8 mouse cellular contexts compared by ENCODE assay signal in the genomic region with DNA sequence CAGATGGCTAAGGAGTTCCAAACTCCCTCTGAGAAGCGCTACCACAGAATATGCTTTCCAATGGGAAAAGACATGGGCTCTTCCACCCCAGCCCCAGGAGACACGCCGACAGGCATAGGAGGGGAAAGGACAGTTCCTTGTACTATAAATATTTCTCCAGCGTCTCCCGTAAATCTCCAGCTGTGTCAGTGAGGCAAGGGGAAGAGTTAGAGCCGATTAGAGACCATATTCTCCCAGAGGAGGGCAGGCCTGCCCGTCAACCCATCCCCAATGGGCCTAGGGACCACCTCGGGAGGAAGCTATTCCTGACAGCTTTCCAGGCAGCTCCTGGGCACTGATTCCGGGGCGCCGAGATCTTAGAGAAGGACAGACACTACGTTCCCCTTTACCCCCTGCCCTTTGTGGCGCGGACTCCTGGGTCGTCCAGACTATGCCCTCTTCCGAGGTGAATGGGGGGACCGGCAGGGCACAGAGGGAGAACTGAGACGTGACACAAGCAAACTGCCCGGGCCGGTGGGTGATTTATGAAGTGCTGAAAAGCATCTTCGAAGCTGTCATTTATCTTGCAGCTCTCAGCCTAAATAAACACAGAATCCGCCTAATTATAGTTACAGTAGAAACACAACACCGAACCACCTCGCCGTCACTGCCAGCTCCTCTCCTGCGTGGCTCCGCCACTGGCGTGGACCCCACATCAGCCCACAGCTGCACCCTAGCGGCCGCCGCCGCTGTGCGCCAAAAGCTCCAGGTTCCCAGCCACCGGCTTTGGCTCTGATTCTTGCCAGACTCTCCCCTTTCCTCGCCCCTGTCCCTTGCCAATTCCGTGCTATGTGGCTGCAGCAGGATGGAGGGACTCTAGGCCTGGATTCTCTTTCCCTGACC. TPM values are rescaled to one million over a fixed set of nuclear protein-coding genes. Genes with fewer than 3 reads are reported as not detected.
DNase-seq lines count a peak whose midpoint lies in the region; ATAC-seq and TF ChIP-seq lines count a peak whose summit lies in the region.

No protein-coding gene starts in this region.

- ATAC-seq in hindbrain, embryonic 12.5 days (ENCODE audit: low FRiP score) = no peak
- no peak for ATAC-seq in limb, embryonic 11.5 days (ENCODE audit: insufficient number of reproducible peaks, low FRiP score, low TSS enrichment, low read depth)
- ATAC-seq in midbrain, embryonic 13.5 days = 0 out of 2 replicates have a peak, but pooled peaks have one; percentile 48

- no peaks in the 10 kb centered on the region for H3K9me3 ChIP-seq in hindbrain, embryonic 12.5 days (replicated peaks)
- no peaks in the 10 kb centered on the region for H3K9me3 ChIP-seq in limb, embryonic 11.5 days (ENCODE audit: control insufficient read depth, low read length)
- no peaks in the 10 kb centered on the region for H3K9me3 ChIP-seq in midbrain, embryonic 13.5 days

- peaks cover 18% of the 10 kb centered on the region for H3K4me1 ChIP-seq in hindbrain, embryonic 12.5 days
- 0 out of 2 replicates have a peak, but pooled peaks cover 7% of the 10 kb centered on the region for H3K4me1 ChIP-seq in limb, embryonic 11.5 days (ENCODE audit: control insufficient read depth, insufficient read depth, low read length)
- H3K4me1 ChIP-seq in midbrain, embryonic 13.5 days (replicated peaks) = peaks cover 8% of the 10 kb centered on the region
- no peaks in the 10 kb centered on the region for H3K4me1 ChIP-seq in spleen, adult 2 months (ENCODE audit: control insufficient read depth, insufficient read depth, insufficient read length)

- TF ChIP-seq POLR2A in spleen, adult 2 months (IDR thresholded peaks at IDR 0.05; ENCODE audit: low read depth, low read length) = no peak

- H3K4me2 ChIP-seq in hindbrain, embryonic 12.5 days (replicated peaks) = peak overlapping the region; percentile 52
- H3K4me2 ChIP-seq in limb, embryonic 11.5 days (ENCODE audit: low read depth, severe bottlenecking) = peak overlapping the region; percentile 29
- H3K4me2 ChIP-seq in midbrain, embryonic 13.5 days (replicated peaks) = peak overlapping the region; percentile 43

- TF ChIP-seq CTCF in spleen, adult 2 months (IDR thresholded peaks at IDR 0.05; ENCODE audit: extremely low read depth, insufficient read depth, insufficient read length, insufficient replicate concordance) = peak; percentile 49; the same call in 1 of the 2 replicates

- WGBS in hindbrain, embryonic 12.5 days = 6% methylated on average over 36 of the region's 36 CpGs
- 3% methylated on average over 36 of the region's 36 CpGs for WGBS in limb, embryonic 11.5 days
- 8% methylated on average over 36 of the region's 36 CpGs for WGBS in midbrain, embryonic 13.5 days
- WGBS in spleen, adult 2 months = 22% methylated on average over 36 of the region's 36 CpGs

- H3K36me3 ChIP-seq in hindbrain, embryonic 12.5 days = no peaks in the 10 kb centered on the region
- no peaks in the 10 kb centered on the region for H3K36me3 ChIP-seq in limb, embryonic 11.5 days (ENCODE audit: control insufficient read depth, insufficient read depth, low read length)
- no peaks in the 10 kb centered on the region for H3K36me3 ChIP-seq in midbrain, embryonic 13.5 days
- H3K36me3 ChIP-seq in spleen, adult 2 months (ENCODE audit: control insufficient read depth, insufficient read depth, low read length) = no peaks in the 10 kb centered on the region

- peak overlapping the region; percentile 19 for H3K4me3 ChIP-seq in hindbrain, embryonic 12.5 days
- no peak overlapping the region for H3K4me3 ChIP-seq in limb, embryonic 11.5 days (ENCODE audit: low read depth, low read length)
- peak overlapping the region; percentile 20 for H3K4me3 ChIP-seq in midbrain, embryonic 13.5 days (replicated peaks)
- H3K4me3 ChIP-seq in spleen, adult 2 months (ENCODE audit: extremely low read depth, insufficient read depth, insufficient read length) = no peak overlapping the region

- peak overlapping the region; percentile 41 for H3K9ac ChIP-seq in hindbrain, embryonic 12.5 days
- H3K9ac ChIP-seq in limb, embryonic 11.5 days (ENCODE audit: low read length) = no peak overlapping the region
- H3K9ac ChIP-seq in midbrain, embryonic 13.5 days (replicated peaks) = peak overlapping the region; percentile 11; the same call in 1 of the 2 replicates

- DNase-seq in CD8-positive naive resting alpha-beta T cell, adult 2 months (ENCODE audit: low read depth in 2 of 2, low spot score in 2 of 2) = peak; percentile 57 to 62
- peak; percentile 93 for DNase-seq in adrenal gland, postnatal 14 days
- peak; percentile 10 to 19 for DNase-seq in frontal cortex, postnatal 25 days (ENCODE audit: low spot score in 2 of 2)
- peak; percentile 85 for DNase-seq in limb, embryonic 11.5 days (ENCODE audit: low spot score)
- DNase-seq in spleen, adult 2 months (ENCODE audit: low read depth in 1 of 2, low spot score in 2 of 2) = peak in 1 of 2 experiments; percentile 38
- DNase-seq in cerebellum, adult 9-11 months = no peak

- H3K27ac ChIP-seq in hindbrain, embryonic 12.5 days = no peak overlapping the region
- H3K27ac ChIP-seq in limb, embryonic 11.5 days (replicated peaks; ENCODE audit: low read depth, low read length) = no peak overlapping the region
- H3K27ac ChIP-seq in midbrain, embryonic 13.5 days = no peak overlapping the region
- H3K27ac ChIP-seq in spleen, adult 2 months (ENCODE audit: insufficient read depth, low read length) = no peak overlapping the region

- peaks cover 21% of the 10 kb centered on the region for H3K27me3 ChIP-seq in hindbrain, embryonic 12.5 days
- peaks cover 47% of the 10 kb centered on the region for H3K27me3 ChIP-seq in limb, embryonic 11.5 days (ENCODE audit: control insufficient read depth, insufficient read depth, low read length)
- H3K27me3 ChIP-seq in midbrain, embryonic 13.5 days = peaks cover 32% of the 10 kb centered on the region
- no peaks in the 10 kb centered on the region; the same call in 1 of the 2 replicates for H3K27me3 ChIP-seq in spleen, adult 2 months (ENCODE audit: control insufficient read depth, insufficient read depth, low read length)

RNA-seq across cellular contexts. Expression of a gene that starts 41.9 kb away (rescaled TPM):
- not detected in 2 replicates for total RNA-seq in adrenal gland, postnatal 14 days (2021)
- 0.82 and 2.2 TPM in 2 replicates for polyA plus RNA-seq in hindbrain, embryonic 12.5 days (2016; fragmentation: Nextera tagmentation; extraction: Ambion mirVana)
- 0.58 TPM in 1 of 2 replicates, not detected in the other for polyA plus RNA-seq in limb, embryonic 11.5 days (2014; fragmentation: Nextera tagmentation; extraction: Ambion mirVana)
- not detected in 2 replicates for polyA plus RNA-seq in midbrain, embryonic 13.5 days (2015; fragmentation: Nextera tagmentation; extraction: Ambion mirVana)
- not detected in 2 replicates for polyA plus RNA-seq in spleen, adult 2 months (2012; rRNA removed)

RNA-seq across cellular contexts. Expression of a gene that starts 57.0 kb away (rescaled TPM):
- 4.0 and 12.9 TPM in 2 replicates for total RNA-seq in adrenal gland, postnatal 14 days (2021)
- polyA plus RNA-seq in hindbrain, embryonic 12.5 days (2016; fragmentation: Nextera tagmentation; extraction: Ambion mirVana) = 1.4 and 2.4 TPM in 2 replicates
- 0.18 and 0.27 TPM in 2 replicates for polyA plus RNA-seq in limb, embryonic 11.5 days (2014; fragmentation: Nextera tagmentation; extraction: Ambion mirVana)
- 3.4 and 4.0 TPM in 2 replicates for polyA plus RNA-seq in midbrain, embryonic 13.5 days (2015; fragmentation: Nextera tagmentation; extraction: Ambion mirVana)
- polyA plus RNA-seq in spleen, adult 2 months (2012; rRNA removed) = 20.1 and 22.3 TPM in 2 replicates

RNA-seq across cellular contexts. Expression of a gene that starts 57.1 kb away (rescaled TPM):
- 18.0 and 19.3 TPM in 2 replicates for total RNA-seq in adrenal gland, postnatal 14 days (2021)
- polyA plus RNA-seq in hindbrain, embryonic 12.5 days (2016; fragmentation: Nextera tagmentation; extraction: Ambion mirVana) = 58.2 and 73.9 TPM in 2 replicates
- polyA plus RNA-seq in limb, embryonic 11.5 days (2014; fragmentation: Nextera tagmentation; extraction: Ambion mirVana) = 7.5 and 10.7 TPM in 2 replicates
- polyA plus RNA-seq in midbrain, embryonic 13.5 days (2015; fragmentation: Nextera tagmentation; extraction: Ambion mirVana) = 0.19 and 0.28 TPM in 2 replicates
- polyA plus RNA-seq in spleen, adult 2 months (2012; rRNA removed) = 1.9 and 2.4 TPM in 2 replicates

Comparison
In these comparisons a context has a peak if more than half of its experiments do, and no peak if none do; other contexts are left out.
1. H3K4me3 ChIP-seq: peak in hindbrain, embryonic 12.5 days (single experiment) and midbrain, embryonic 13.5 days (single experiment); none in limb, embryonic 11.5 days (single experiment) and spleen, adult 2 months (single experiment).
2. Peak in every context shown above with its lines, with median percentiles within 50 percentile points of each other: H3K4me2 ChIP-seq.